Mouse (Mus musculus): ENCODE data around the gene Olfr642. TPM values are rescaled to one million over a fixed set of nuclear protein-coding genes. Genes with fewer than 3 reads are reported as not detected.

The Olfr642 gene
- polyA plus RNA-seq (2015; fragmentation: Nextera tagmentation; extraction: Ambion mirVana) = not detected in 2 replicates

GRCm38 (mm10) chr7:104052566-104052965 is at the start of gene Olfr642:
Gene Olfr642, minus strand, starts transcription at chr7:104052666.

GRCm38 (mm10) chr7:104085365-104085764 is 32.9 kb upstream of the Olfr642 start, which contains the start of gene Olfr645:
Gene Olfr645, minus strand, starts transcription at chr7:104085465.

GRCm38 (mm10) chr7:104071769-104072168 is 19.3 kb upstream of the Olfr642 start, which contains the start of gene Olfr644:
Gene Olfr644, minus strand, starts transcription at chr7:104071869.

DNA sequence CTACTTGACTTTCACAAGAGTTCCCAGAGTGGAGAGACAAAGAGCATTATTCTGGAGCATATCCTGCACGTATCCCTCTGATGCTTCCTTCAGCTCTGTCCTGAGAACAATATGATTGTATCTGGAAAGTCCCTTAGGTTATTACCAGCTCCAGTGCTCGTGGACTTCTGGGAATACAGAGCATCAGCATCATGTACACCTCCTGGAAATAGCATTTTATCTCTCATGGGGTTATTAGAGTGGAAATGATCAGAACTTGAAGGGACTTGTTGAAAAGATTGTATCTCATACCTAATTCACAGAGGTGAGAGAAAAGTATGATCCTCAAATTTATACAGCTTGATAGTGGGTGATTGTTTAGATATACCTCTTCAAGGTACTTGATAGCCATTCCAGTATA is 8.9 kb upstream of the Olfr642 start, which contains the start of gene 4930516K23Rik:
TSS of gene 4930516K23Rik (minus strand) at position 101 of the 400 bp plus-strand sequence.

DNA sequence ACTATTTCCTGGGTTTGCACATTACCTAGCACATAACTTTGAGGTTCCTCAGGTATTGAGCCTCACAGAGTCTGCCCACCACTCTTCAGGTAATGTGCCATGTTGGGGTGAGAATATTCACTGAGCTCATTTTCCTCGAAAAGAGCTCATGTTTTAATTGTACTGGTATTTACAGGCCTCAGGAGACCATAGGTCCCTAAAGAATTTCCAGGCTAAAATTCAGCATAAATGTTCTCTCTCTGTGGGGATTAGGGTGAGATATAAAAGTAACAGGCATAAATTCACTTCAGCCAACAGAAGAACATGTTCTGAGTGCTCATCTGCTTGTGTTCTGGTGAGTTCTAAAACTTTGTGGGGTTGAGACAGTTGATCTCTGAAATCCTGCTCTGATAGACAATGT is 17.3 kb downstream of the Olfr642 start, which contains the start of gene Olfr641:
TSS of gene Olfr641 (plus strand) at position 301 of the 400 bp plus-strand sequence.

DNA sequence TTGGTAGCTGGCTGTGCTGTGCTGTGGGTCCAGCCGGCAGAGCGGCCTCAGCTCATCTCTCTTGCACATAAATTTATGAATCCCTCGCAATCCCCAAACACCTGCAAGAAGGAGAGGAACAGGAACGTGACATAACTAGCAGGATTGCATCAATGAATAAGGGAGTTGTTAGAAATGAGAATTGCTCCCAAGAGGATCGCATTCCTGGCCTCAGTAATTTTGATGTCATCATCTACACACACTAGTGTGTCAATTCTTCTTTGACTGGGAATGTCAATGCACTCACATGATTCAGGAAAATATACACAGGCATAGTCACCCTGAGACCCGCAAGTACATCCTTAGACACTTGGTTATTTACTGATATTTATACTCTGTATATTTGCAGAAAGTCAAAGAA is 27.0 kb downstream of the Olfr642 start, which contains the start of gene Olfr640:
TSS of gene Olfr640 (minus strand) at position 101 of the 400 bp plus-strand sequence.

GRCm38 (mm10) chr7:104017203-104017602 is 35.3 kb downstream of the Olfr642 start, which contains the start of gene Olfr639:
Gene Olfr639, minus strand, starts transcription at chr7:104017303.

GRCm38 (mm10) chr7:103998446-103998845 is 54.0 kb downstream of the Olfr642 start, which contains the start of gene Olfr638:
Gene Olfr638, plus strand, starts transcription at chr7:103998746.

Other genes starting within 250 kb of the Olfr642 start
- 27,857 and 31,285 TPM in 2 replicates for gene Hbb-bt, start 238.7 kb downstream of the Olfr642 start, polyA plus RNA-seq (2015; fragmentation: Nextera tagmentation; extraction: Ambion mirVana)
- gene Hbb-bs, start 224.6 kb downstream of the Olfr642 start, polyA plus RNA-seq (2015; fragmentation: Nextera tagmentation; extraction: Ambion mirVana) = 96,477 and 101,005 TPM in 2 replicates
- not detected in 2 replicates for gene Hbb-bh2, start 212.1 kb downstream of the Olfr642 start, polyA plus RNA-seq (2015; fragmentation: Nextera tagmentation; extraction: Ambion mirVana)
- gene Hbb-bh1, start 209.5 kb downstream of the Olfr642 start, polyA plus RNA-seq (2015; fragmentation: Nextera tagmentation; extraction: Ambion mirVana) = 1.3 and 1.9 TPM in 2 replicates
- 2.9 and 3.0 TPM in 2 replicates for gene Hbb-y, start 199.4 kb downstream of the Olfr642 start, polyA plus RNA-seq (2015; fragmentation: Nextera tagmentation; extraction: Ambion mirVana)
- not detected in 2 replicates for gene Olfr66, start 166.4 kb downstream of the Olfr642 start, polyA plus RNA-seq (2015; fragmentation: Nextera tagmentation; extraction: Ambion mirVana)
- 0.02 TPM in 1 of 2 replicates, not detected in the other for gene Olfr64, start 158.2 kb downstream of the Olfr642 start, polyA plus RNA-seq (2015; fragmentation: Nextera tagmentation; extraction: Ambion mirVana)
- not detected in 2 replicates for gene Olfr65, start 149.2 kb downstream of the Olfr642 start, polyA plus RNA-seq (2015; fragmentation: Nextera tagmentation; extraction: Ambion mirVana)
- gene Olfr631, start 123.8 kb downstream of the Olfr642 start, polyA plus RNA-seq (2015; fragmentation: Nextera tagmentation; extraction: Ambion mirVana) = not detected in 2 replicates
- gene Olfr632, start 118.3 kb downstream of the Olfr642 start, polyA plus RNA-seq (2015; fragmentation: Nextera tagmentation; extraction: Ambion mirVana) = 0.07 TPM in 1 of 2 replicates, not detected in the other
- gene Olfr633, start 108.2 kb downstream of the Olfr642 start, polyA plus RNA-seq (2015; fragmentation: Nextera tagmentation; extraction: Ambion mirVana) = not detected in 2 replicates
- gene Olfr635, start 81.5 kb downstream of the Olfr642 start, polyA plus RNA-seq (2015; fragmentation: Nextera tagmentation; extraction: Ambion mirVana) = not detected in 2 replicates
- gene Olfr638, start 53.9 kb downstream of the Olfr642 start, polyA plus RNA-seq (2015; fragmentation: Nextera tagmentation; extraction: Ambion mirVana) = not detected in 2 replicates
- gene Olfr639, start 35.4 kb downstream of the Olfr642 start, polyA plus RNA-seq (2015; fragmentation: Nextera tagmentation; extraction: Ambion mirVana) = not detected in 2 replicates
- not detected in 2 replicates for gene Olfr640, start 27.1 kb downstream of the Olfr642 start, polyA plus RNA-seq (2015; fragmentation: Nextera tagmentation; extraction: Ambion mirVana)
- not detected in 2 replicates for gene Olfr641, start 17.2 kb downstream of the Olfr642 start, polyA plus RNA-seq (2015; fragmentation: Nextera tagmentation; extraction: Ambion mirVana)
- not detected in 2 replicates for gene 4930516K23Rik, start 8.8 kb upstream of the Olfr642 start, polyA plus RNA-seq (2015; fragmentation: Nextera tagmentation; extraction: Ambion mirVana)
- gene Olfr644, start 19.2 kb upstream of the Olfr642 start, polyA plus RNA-seq (2015; fragmentation: Nextera tagmentation; extraction: Ambion mirVana) = not detected in 2 replicates
- not detected in 2 replicates for gene Olfr645, start 32.8 kb upstream of the Olfr642 start, polyA plus RNA-seq (2015; fragmentation: Nextera tagmentation; extraction: Ambion mirVana)
- not detected in 2 replicates for gene Olfr646, start 52.2 kb upstream of the Olfr642 start, polyA plus RNA-seq (2015; fragmentation: Nextera tagmentation; extraction: Ambion mirVana)
- gene Ubqln5, start 77.2 kb upstream of the Olfr642 start, polyA plus RNA-seq (2015; fragmentation: Nextera tagmentation; extraction: Ambion mirVana) = not detected in 2 replicates
- gene Olfr643, start 84.7 kb upstream of the Olfr642 start, polyA plus RNA-seq (2015; fragmentation: Nextera tagmentation; extraction: Ambion mirVana) = not detected in 2 replicates
- not detected in 2 replicates for gene Ubqln3, start 90.6 kb upstream of the Olfr642 start, polyA plus RNA-seq (2015; fragmentation: Nextera tagmentation; extraction: Ambion mirVana)
- gene Ubqlnl, start 97.9 kb upstream of the Olfr642 start, polyA plus RNA-seq (2015; fragmentation: Nextera tagmentation; extraction: Ambion mirVana) = not detected in 2 replicates
- 0.07 TPM in 1 of 2 replicates, not detected in the other for gene Olfm5, start 112.2 kb upstream of the Olfr642 start, polyA plus RNA-seq (2015; fragmentation: Nextera tagmentation; extraction: Ambion mirVana)
- gene Olfr648, start 130.7 kb upstream of the Olfr642 start, polyA plus RNA-seq (2015; fragmentation: Nextera tagmentation; extraction: Ambion mirVana) = 0.08 and 0.15 TPM in 2 replicates
- gene Olfr649, start 143.3 kb upstream of the Olfr642 start, polyA plus RNA-seq (2015; fragmentation: Nextera tagmentation; extraction: Ambion mirVana) = not detected in 2 replicates
- 0.65 and 1.2 TPM in 2 replicates for gene Trim6, start 166.1 kb upstream of the Olfr642 start, polyA plus RNA-seq (2015; fragmentation: Nextera tagmentation; extraction: Ambion mirVana)
- gene Trim34a, start 191.8 kb upstream of the Olfr642 start, polyA plus RNA-seq (2015; fragmentation: Nextera tagmentation; extraction: Ambion mirVana) = 5.6 and 7.4 TPM in 2 replicates
- 2.3 and 2.9 TPM in 2 replicates for gene Trim5, start 235.4 kb upstream of the Olfr642 start, polyA plus RNA-seq (2015; fragmentation: Nextera tagmentation; extraction: Ambion mirVana)

Measured in spleen, postnatal 0 days (tissue).